Mouse (Mus musculus): Measurements from ENCODE around the gene Pik3cb. TPM values are rescaled to one million over a fixed set of nuclear protein-coding genes. Genes with fewer than 3 reads are reported as not detected.
A peak's percentile ranks its signal among the peaks of the same experiment; 100 is the strongest.

The Pik3cb gene
- polyA plus RNA-seq, 1 experiment = 55.5 TPM

DNA sequence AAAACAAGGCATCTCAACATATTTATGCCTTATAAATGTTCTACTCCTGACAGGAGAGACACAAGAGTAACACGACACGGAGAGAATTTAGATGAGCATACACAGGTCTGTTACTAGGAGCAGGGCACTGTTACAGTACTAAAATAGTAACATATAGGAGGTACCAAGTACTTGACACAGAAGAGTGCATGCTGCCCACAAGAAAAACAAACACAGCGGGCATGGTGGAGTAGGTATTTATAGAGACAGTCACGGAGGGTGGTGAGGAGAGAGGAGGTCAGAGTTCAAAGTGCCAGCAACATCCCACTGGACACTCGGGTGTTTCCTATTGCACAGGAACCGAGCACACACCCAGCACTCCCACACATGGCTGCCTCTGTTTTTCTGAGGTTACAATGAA lies 90.7 kb downstream of the Pik3cb start:
- H3K36me3 ChIP-seq (ENCODE audit: control insufficient read depth, insufficient read depth, low read length, poor library complexity, severe bottlenecking) = peaks cover 12% of the 10 kb centered on the region
- H3K27ac ChIP-seq (ENCODE audit: insufficient read depth, low read length) = no peak overlapping the region
- no peaks in the 10 kb centered on the region for H3K27me3 ChIP-seq (ENCODE audit: control insufficient read depth, insufficient read depth, low read length, poor library complexity, severe bottlenecking)
- H3K4me3 ChIP-seq (ENCODE audit: low read depth, low read length) = no peak overlapping the region
- no peak for TF ChIP-seq CTCF (IDR thresholded peaks at IDR 0.05; ENCODE audit: low read depth, low read length)
- no peak for TF ChIP-seq EP300 (IDR thresholded peaks at IDR 0.05; ENCODE audit: insufficient read depth, low read depth, low read length)
- no peak for TF ChIP-seq POLR2A (IDR thresholded peaks at IDR 0.05; ENCODE audit: insufficient read depth, low read length)
- H3K4me1 ChIP-seq (ENCODE audit: control insufficient read depth, insufficient read depth, low read length) = no peaks in the 10 kb centered on the region
- no peaks in the 10 kb centered on the region for H3K9me3 ChIP-seq (replicated peaks; ENCODE audit: control insufficient read depth, insufficient read depth, low read length, poor library complexity, severe bottlenecking)
- no peak overlapping the region for H3K9ac ChIP-seq (ENCODE audit: low read depth, poor library complexity, severe bottlenecking)

DNA sequence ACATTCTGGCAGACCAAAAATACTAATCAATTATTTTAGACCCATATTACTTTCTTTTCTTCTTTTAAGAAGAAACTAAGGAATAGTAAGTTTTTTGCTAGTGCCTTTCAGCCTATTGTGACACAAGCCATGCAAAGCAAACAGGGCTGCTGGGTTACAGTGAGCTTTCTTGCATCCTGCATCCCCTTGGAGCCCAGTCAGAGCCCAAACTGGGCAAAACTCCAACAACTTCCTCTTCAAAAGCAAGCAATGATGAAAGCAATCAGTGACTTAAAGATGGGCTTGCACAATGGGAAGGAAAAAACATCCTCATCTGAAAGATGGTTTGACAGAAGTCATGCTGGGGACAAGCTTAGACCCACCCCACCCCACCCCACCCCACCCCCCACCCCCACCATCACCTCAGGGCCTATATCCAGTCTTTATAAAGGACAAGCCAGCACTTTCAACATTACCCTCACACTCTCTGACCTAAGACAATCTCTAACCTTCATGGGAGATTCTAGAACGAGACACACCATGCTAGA lies 91.6 kb downstream of the Pik3cb start:
- no peak overlapping the region for H3K4me3 ChIP-seq (ENCODE audit: low read depth, low read length)
- no peaks in the 10 kb centered on the region for H3K27me3 ChIP-seq (ENCODE audit: control insufficient read depth, insufficient read depth, low read length, poor library complexity, severe bottlenecking)
- no peaks in the 10 kb centered on the region for H3K4me1 ChIP-seq (ENCODE audit: control insufficient read depth, insufficient read depth, low read length)
- no peak overlapping the region for H3K27ac ChIP-seq (ENCODE audit: insufficient read depth, low read length)
- no peak overlapping the region for H3K9ac ChIP-seq (ENCODE audit: low read depth, poor library complexity, severe bottlenecking)
- peaks cover 15% of the 10 kb centered on the region for H3K36me3 ChIP-seq (ENCODE audit: control insufficient read depth, insufficient read depth, low read length, poor library complexity, severe bottlenecking)
- H3K9me3 ChIP-seq (replicated peaks; ENCODE audit: control insufficient read depth, insufficient read depth, low read length, poor library complexity, severe bottlenecking) = no peaks in the 10 kb centered on the region
- no peak for TF ChIP-seq EP300 (IDR thresholded peaks at IDR 0.05; ENCODE audit: insufficient read depth, low read depth, low read length)
- no peak for TF ChIP-seq CTCF (IDR thresholded peaks at IDR 0.05; ENCODE audit: low read depth, low read length)
- no peak for TF ChIP-seq POLR2A (IDR thresholded peaks at IDR 0.05; ENCODE audit: insufficient read depth, low read length)

DNA sequence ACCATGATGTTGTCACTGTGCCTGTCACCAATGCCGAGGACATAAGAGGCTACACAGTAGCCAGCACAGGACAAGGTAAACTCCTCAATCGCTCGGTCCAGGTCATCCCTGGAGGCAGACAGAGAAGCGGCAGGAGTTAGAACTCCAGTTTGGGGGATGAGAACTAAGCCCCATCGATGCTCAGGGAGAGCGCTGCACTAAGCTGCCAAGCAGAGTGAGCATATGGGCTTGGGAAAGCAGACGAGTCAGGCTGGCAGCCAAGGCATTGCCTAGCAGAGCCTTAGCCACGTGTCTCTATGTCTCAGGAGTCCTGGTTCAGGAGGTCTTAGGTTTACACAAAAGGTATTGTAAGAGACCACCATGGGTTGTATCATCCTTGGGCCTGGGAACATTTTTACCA lies 95.7 kb downstream of the Pik3cb start:
- Histone ChIP-seq H3K9me3 (replicated peaks; ENCODE audit: control insufficient read depth, insufficient read depth, low read length, poor library complexity, severe bottlenecking) (no peaks in the 10 kb centered on the region), H3K9ac (ENCODE audit: low read depth, poor library complexity, severe bottlenecking) (no peak overlapping the region), H3K36me3 (ENCODE audit: control insufficient read depth, insufficient read depth, low read length, poor library complexity, severe bottlenecking) (peaks cover 14% of the 10 kb centered on the region), H3K27ac (ENCODE audit: insufficient read depth, low read length) (no peak overlapping the region), H3K27me3 (ENCODE audit: control insufficient read depth, insufficient read depth, low read length, poor library complexity, severe bottlenecking) (no peaks in the 10 kb centered on the region), H3K4me1 (ENCODE audit: control insufficient read depth, insufficient read depth, low read length) (no peaks in the 10 kb centered on the region), H3K4me3 (ENCODE audit: low read depth, low read length) (no peak overlapping the region)
- TF ChIP-seq POLR2A (IDR thresholded peaks at IDR 0.05; ENCODE audit: insufficient read depth, low read length) = no peak
- no peak for TF ChIP-seq CTCF (IDR thresholded peaks at IDR 0.05; ENCODE audit: low read depth, low read length)
- TF ChIP-seq EP300 (IDR thresholded peaks at IDR 0.05; ENCODE audit: insufficient read depth, low read depth, low read length) = no peak

DNA sequence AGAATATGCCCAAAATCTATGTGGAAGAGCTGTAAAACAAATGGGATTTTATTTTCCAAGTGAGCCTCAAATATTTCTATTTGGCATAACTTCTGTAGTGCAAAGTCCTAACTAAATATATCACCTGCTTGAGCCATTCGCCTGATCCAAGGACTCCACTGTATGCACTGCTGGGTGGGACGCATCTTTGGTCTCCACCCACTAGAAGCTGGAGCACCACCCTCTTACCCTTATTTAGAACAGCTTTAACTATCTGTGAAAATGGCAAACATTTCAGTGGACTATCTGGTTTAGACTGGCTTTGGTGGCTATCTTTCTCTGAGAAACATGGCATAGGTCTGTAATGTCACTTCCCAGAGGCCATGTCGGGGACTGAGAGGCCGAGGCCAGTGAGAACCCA lies 97.8 kb downstream of the Pik3cb start:
- no peaks in the 10 kb centered on the region for H3K9me3 ChIP-seq (replicated peaks; ENCODE audit: control insufficient read depth, insufficient read depth, low read length, poor library complexity, severe bottlenecking)
- no peak overlapping the region for H3K4me3 ChIP-seq (ENCODE audit: low read depth, low read length)
- no peaks in the 10 kb centered on the region for H3K4me1 ChIP-seq (ENCODE audit: control insufficient read depth, insufficient read depth, low read length)
- no peaks in the 10 kb centered on the region for H3K27me3 ChIP-seq (ENCODE audit: control insufficient read depth, insufficient read depth, low read length, poor library complexity, severe bottlenecking)
- H3K36me3 ChIP-seq (ENCODE audit: control insufficient read depth, insufficient read depth, low read length, poor library complexity, severe bottlenecking) = peaks cover 26% of the 10 kb centered on the region
- TF ChIP-seq CTCF (IDR thresholded peaks at IDR 0.05; ENCODE audit: low read depth, low read length) = no peak
- TF ChIP-seq POLR2A (IDR thresholded peaks at IDR 0.05; ENCODE audit: insufficient read depth, low read length) = no peak
- no peak for TF ChIP-seq EP300 (IDR thresholded peaks at IDR 0.05; ENCODE audit: insufficient read depth, low read depth, low read length)
- H3K9ac ChIP-seq (ENCODE audit: low read depth, poor library complexity, severe bottlenecking) = no peak overlapping the region
- no peak overlapping the region for H3K27ac ChIP-seq (ENCODE audit: insufficient read depth, low read length)

DNA sequence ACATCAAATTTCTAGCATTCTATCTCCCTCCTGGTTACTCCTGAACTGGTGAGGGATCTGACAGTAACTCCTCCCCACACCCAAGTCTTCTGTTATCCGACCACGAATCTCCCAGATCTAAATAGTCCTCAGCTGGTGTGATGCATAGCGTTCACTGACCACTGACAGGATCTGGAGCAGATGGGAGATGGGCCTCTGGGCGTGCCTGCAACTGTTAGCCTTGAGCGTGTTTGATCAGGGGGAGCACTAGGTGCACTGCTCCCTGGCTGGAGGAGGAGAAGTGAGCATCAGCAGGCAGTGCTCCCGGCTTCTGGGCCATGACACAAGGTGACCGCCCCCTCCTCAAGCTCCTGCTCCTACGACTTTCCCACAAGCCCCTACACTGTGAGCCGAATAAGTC lies 98.4 kb downstream of the Pik3cb start:
- H3K9me3 ChIP-seq (replicated peaks; ENCODE audit: control insufficient read depth, insufficient read depth, low read length, poor library complexity, severe bottlenecking) = no peaks in the 10 kb centered on the region

DNA sequence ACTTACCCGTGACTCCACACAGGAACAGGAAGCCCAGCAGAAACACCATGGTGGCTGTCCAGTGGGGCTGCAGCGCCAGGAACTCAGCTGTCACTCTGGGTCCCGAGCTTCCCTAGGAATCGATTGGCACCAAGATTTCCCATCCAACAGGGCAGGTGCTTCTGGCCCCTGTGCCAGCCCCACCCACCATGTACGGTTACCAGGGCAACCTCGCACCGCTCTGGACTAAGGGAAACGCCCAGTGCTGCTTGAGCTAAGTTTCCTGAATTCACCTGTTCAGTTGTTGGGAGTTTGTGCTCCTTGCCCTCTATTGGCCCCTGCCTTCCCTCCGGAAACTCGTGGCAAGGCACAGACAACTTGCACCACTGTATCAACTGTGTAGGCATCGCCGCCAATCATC lies 104.8 kb downstream of the Pik3cb start, which contains the start of gene Gm1123:
Gene Gm1123 (minus strand): TSS at position 141 of the 400 bp plus-strand sequence.
- Histone ChIP-seq H3K27me3 (ENCODE audit: control insufficient read depth, insufficient read depth, low read length, poor library complexity, severe bottlenecking) (no peaks in the 10 kb centered on the region), H3K36me3 (ENCODE audit: control insufficient read depth, insufficient read depth, low read length, poor library complexity, severe bottlenecking) (peaks cover 18% of the 10 kb centered on the region), H3K27ac (ENCODE audit: insufficient read depth, low read length) (no peak within 1 kb of the TSS), H3K9ac (ENCODE audit: low read depth, poor library complexity, severe bottlenecking) (no peak within 1 kb of the TSS), H3K4me3 (ENCODE audit: low read depth, low read length) (peak within 1 kb of the TSS; percentile 2; the same call in 1 of the 2 replicates), H3K4me1 (ENCODE audit: control insufficient read depth, insufficient read depth, low read length) (no peaks in the 10 kb centered on the region), H3K9me3 (replicated peaks; ENCODE audit: control insufficient read depth, insufficient read depth, low read length, poor library complexity, severe bottlenecking) (no peaks in the 10 kb centered on the region)
- TF ChIP-seq CTCF (IDR thresholded peaks at IDR 0.05; ENCODE audit: low read depth, low read length) (no peak), POLR2A (IDR thresholded peaks at IDR 0.05; ENCODE audit: insufficient read depth, low read length) (no peak), EP300 (IDR thresholded peaks at IDR 0.05; ENCODE audit: insufficient read depth, low read depth, low read length) (no peak)

More for the DNA sequence above, 98.4 kb downstream of the Pik3cb start:
- Histone ChIP-seq H3K27me3 (ENCODE audit: control insufficient read depth, insufficient read depth, low read length, poor library complexity, severe bottlenecking) (no peaks in the 10 kb centered on the region), H3K27ac (ENCODE audit: insufficient read depth, low read length) (no peak overlapping the region), H3K36me3 (ENCODE audit: control insufficient read depth, insufficient read depth, low read length, poor library complexity, severe bottlenecking) (peaks cover 26% of the 10 kb centered on the region), H3K4me1 (ENCODE audit: control insufficient read depth, insufficient read depth, low read length) (no peaks in the 10 kb centered on the region), H3K4me3 (ENCODE audit: low read depth, low read length) (no peak overlapping the region), H3K9ac (ENCODE audit: low read depth, poor library complexity, severe bottlenecking) (no peak overlapping the region)
- TF ChIP-seq EP300 (IDR thresholded peaks at IDR 0.05; ENCODE audit: insufficient read depth, low read depth, low read length) (no peak), POLR2A (IDR thresholded peaks at IDR 0.05; ENCODE audit: insufficient read depth, low read length) (no peak), CTCF (IDR thresholded peaks at IDR 0.05; ENCODE audit: low read depth, low read length) (no peak)
